Mouse (Mus musculus) cerebellum, postnatal 25 days (tissue): Measurements from ENCODE around the gene Foxn1.
A peak's percentile ranks its signal among the peaks of the same experiment; 100 is the strongest.

ENCODE experiments used
- DNase-seq, 2 experiments: peaks; one replicate each; pipeline ENCODE4 v3.0.0; 2021; ENCODE audit warnings: mixed read lengths in 2 of 2

The Foxn1 gene

GRCm38 (mm10) chr11:78355471-78356238, 30.7 kb downstream of the Foxn1 start:
- DNase-seq: peak; percentile 76 to 87

- no peak for DNase-seq
These were observed 31.5 kb downstream of the Foxn1 start for GRCm38 (mm10) chr11:78354905-78355304.

DNA sequence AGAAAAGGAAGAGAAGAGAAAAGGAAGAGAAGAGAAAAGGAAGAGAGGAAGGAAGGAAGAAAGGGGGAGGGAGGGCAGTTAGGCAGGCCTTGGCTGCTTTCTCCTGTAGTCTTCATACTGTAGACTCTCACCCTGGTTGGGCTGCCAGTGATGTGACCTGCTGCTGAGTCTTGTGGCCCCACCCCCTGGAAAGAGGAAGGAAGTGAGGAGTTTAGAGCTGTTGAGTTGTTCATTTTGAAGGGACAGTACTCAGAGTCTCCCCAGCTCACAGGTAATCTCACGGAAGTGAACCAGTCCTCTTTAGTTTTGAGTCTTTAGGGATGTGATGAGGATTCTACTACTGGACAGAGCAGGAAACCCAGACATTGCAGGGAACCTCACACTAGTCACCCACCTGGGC, 33.3 kb downstream of the Foxn1 start:
- DNase-seq: no peak

GRCm38 (mm10) chr11:78349441-78350358, 36.7 kb downstream of the Foxn1 start:
- DNase-seq: no peak

- no peak for DNase-seq
These were observed 37.9 kb downstream of the Foxn1 start for GRCm38 (mm10) chr11:78348474-78348873.

DNA sequence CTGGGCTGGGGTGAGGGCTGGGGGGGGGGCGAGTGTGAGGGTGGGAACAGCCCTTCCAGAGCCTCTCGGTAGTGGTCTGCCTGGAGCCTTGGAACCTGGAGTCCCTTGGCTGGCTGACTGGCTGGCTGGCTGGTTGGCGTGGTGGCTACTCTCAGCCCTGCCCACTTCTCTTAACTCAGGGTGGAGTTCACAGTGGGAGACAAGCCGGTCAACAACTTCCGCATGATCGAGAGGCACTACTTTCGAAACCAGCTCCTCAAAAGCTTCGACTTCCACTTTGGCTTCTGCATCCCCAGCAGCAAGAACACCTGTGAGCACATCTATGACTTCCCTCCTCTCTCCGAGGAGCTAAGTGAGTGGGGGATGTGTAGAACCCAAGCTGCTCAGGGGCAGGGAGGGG, 38.5 kb downstream of the Foxn1 start:
- DNase-seq: no peak

- peak; percentile 83 to 90 for DNase-seq
These were observed 39.1 kb downstream of the Foxn1 start for GRCm38 (mm10) chr11:78347070-78347754.

DNA sequence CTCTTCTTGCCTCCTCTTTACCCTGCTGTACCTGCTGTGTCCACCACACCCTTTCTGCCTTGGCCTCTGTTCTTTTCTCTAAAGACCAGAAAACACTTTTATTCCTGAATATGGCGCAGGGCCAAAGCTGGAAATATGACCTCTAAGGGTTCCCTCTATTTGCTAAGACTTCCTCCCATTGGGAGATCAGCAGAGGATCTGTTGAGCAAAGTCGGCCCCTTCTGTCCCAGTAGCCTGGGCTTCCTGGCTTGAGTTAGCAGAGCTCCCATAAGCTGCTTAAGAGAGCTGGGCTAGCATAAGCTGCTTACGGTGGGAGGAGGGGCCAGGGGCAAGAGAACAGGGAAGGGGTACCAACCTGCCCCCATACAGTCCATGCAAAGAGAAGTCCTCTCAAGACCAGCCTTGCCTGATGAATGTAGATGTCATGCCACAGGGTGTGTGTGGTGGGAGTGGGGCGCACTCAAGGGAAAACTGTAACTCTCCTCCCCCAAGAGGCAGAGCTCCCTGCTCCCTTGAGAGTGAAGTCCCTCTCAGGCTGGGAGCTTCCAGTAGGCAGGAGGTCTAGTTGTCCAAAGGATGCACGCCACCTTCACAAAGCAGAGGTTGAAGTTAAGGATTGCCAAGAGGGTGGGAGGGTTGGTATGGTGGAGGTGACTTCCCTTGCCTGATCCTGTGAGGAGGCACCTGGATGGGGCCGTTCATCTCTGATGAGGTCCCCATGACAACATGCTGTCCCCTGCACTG, 39.9 kb downstream of the Foxn1 start:
- no peak for DNase-seq

- no peak for DNase-seq
These were observed 40.6 kb downstream of the Foxn1 start for GRCm38 (mm10) chr11:78345801-78346200.

GRCm38 (mm10) chr11:78344890-78345715, 41.3 kb downstream of the Foxn1 start:
- peak in 1 of 2 experiments; percentile 42 for DNase-seq

GRCm38 (mm10) chr11:78344328-78344889, 41.9 kb downstream of the Foxn1 start:
- no peak for DNase-seq

GRCm38 (mm10) chr11:78343381-78344327, 42.7 kb downstream of the Foxn1 start, which contains the start of gene Unc119:
TSS of gene Unc119 (plus strand) at chr11:78343482.
- peak; percentile 77 to 87 for DNase-seq

DNA sequence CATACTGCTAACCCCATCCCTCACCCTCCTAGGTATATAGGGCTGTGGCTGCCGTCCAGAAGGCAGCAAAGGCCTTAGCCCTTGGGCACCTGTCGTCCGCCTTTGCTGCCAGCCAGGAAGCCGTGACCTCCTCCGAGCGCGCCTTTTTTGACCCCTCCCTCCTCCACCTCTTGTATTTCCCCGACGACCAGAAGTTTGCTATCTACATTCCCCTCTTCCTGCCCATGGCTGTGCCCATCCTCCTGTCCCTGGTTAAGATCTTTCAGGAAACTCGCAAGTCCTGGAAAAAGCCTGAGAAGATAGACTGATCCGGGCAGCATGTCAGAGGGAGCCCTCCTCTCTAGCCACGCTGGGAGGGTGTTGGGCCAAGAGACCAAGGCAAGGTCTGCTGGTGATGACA, 44.7 kb downstream of the Foxn1 start:
- no peak for DNase-seq

DNA sequence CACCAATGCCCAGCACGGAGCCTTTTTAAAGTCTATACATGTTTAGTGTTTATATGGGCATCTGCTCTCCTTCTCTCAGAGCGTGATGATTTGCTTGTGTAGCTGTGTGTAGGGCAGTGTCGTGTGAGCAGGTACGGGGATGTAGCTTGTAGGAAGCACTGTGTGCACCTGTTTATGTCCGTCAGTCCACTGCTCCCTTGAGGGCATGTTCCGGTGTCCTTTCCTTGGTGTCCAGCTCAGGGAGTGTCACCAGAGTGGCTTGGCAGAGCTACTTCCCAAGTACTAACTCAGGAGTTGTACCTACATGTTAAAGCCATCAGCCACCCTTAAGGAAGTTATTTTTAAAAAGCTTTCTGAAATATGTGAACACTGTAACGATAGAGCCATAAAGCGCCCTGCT, 49.3 kb downstream of the Foxn1 start:
- no peak for DNase-seq

- no peak for DNase-seq
These were observed 52.4 kb downstream of the Foxn1 start for GRCm38 (mm10) chr11:78333992-78334391.

GRCm38 (mm10) chr11:78332676-78333075, 53.7 kb downstream of the Foxn1 start:
- no peak for DNase-seq

GRCm38 (mm10) chr11:78328512-78329056, 57.8 kb downstream of the Foxn1 start:
- no peak for DNase-seq

DNA sequence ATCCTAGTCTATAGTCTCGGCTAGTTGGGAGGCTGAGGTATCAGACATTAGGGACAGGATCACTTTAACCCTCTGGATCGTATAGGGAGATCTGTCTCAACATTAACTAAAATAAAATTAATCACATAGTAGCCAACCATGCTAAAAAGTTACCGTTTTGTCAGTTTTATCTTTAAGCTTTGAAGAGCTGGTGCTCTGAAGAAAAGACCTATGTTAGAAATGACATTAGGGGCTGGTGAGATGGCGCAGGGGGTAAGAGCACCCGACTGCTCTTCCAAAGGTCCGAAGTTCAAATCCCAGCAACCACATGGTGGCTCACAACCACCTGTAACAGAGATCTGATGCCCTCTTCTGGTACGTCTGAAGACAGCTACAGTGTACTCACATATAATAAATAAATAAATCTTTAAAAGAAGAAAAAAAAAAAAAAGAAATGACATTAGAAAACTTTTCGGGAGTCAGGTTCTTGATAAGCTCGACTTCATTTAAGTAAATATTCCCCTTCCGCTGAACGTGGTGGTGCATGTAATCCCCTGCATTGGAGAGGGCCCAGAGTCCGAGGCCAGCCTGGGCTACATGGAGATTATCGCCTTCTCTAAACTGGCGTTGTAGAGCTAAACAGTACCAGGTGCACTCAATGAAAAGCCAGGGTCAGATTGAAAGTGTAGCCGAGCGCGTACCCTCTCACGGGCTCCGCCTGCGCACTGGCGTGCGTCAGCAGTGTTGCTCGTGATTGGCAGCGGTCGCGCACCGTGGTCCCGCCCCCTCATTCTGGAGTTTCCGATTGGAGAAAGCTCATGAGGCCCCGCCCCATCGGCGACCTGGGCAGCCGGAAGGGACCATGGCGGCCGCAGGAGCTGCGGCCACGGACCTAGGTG, 58.5 kb downstream of the Foxn1 start, which contains the start of gene Pigs:
Gene Pigs, plus strand, starts transcription at position 782 of the 878 bp plus-strand sequence.
- peak; percentile 97 to 99 for DNase-seq
